Mouse (Mus musculus): ENCODE results near the gene Rasa4. TPM values are rescaled to one million over a fixed set of nuclear protein-coding genes. Genes with fewer than 3 reads are reported as not detected.

Rasa4 gene
- total and polyA plus RNA-seq, 3 experiments, result 1.4 to 2.5 TPM; not detected in 1

- no peaks in the 10 kb centered on the region for H3K9me3 ChIP-seq (replicated peaks; ENCODE audit: insufficient read depth, low read length)
- H3K27me3 ChIP-seq (ENCODE audit: control insufficient read depth in 1 of 2, insufficient read depth in 2 of 2, low read length in 2 of 2), result no peaks in the 10 kb centered on the region
- no peak overlapping the region for H3K9ac ChIP-seq (ENCODE audit: control insufficient read depth, low read depth, low read length, poor library complexity, severe bottlenecking)
- no peaks in the 10 kb centered on the region for H3K79me2 ChIP-seq (ENCODE audit: control insufficient read depth, insufficient read depth, low read length, poor library complexity)
- H3K4me3 ChIP-seq (ENCODE audit: control insufficient read depth in 1 of 2, insufficient read depth in 1 of 2, low read depth in 2 of 2, low read length in 2 of 2), result no peak overlapping the region
- peak; percentile 66 for DNase-seq (ENCODE audit: low read depth, low spot score)
- H3K4me1 ChIP-seq (ENCODE audit: control insufficient read depth in 1 of 2, insufficient read depth in 2 of 2, low read length in 2 of 2), result peaks cover 4 to 17% of the 10 kb centered on the region in 2 experiments
- no peak overlapping the region for H3K27ac ChIP-seq (ENCODE audit: control insufficient read depth, low read depth, low read length)
- H3K36me3 ChIP-seq (ENCODE audit: control insufficient read depth in 1 of 2, insufficient read depth in 2 of 2, low read length in 2 of 2), result peaks cover 0 to 3% of the 10 kb centered on the region in 2 experiments; a peak in 2 of 4 replicates
- TF ChIP-seq SIN3A (IDR thresholded peaks at IDR 0.05; ENCODE audit: low read length) (no peak), MYB (IDR thresholded peaks at IDR 0.05; ENCODE audit: low read depth, low read length) (no peak), SMC3 (IDR thresholded peaks at IDR 0.05; ENCODE audit: low read depth, low read length) (peak; percentile 50), TCF12 (IDR thresholded peaks at IDR 0.05; ENCODE audit: low read depth, low read length) (no peak), TBP (IDR thresholded peaks at IDR 0.05; ENCODE audit: low read depth, low read length) (no peak), RAD21 (IDR thresholded peaks at IDR 0.05; ENCODE audit: low read depth, low read length) (peak; percentile 24), NELFE (IDR thresholded peaks at IDR 0.05; ENCODE audit: low read depth, low read length) (no peak), MEF2A (IDR thresholded peaks at IDR 0.05; ENCODE audit: extremely low read depth, insufficient replicate concordance, low read depth, low read length, poor library complexity, severe bottlenecking) (no peak), ZNF384 (IDR thresholded peaks at IDR 0.05; ENCODE audit: low read depth, low read length) (no peak), CTCF (IDR thresholded peaks at IDR 0.05 in 2 of 3, conservative IDR thresholded peaks at IDR 0.05 in 1 of 3; ENCODE audit: control insufficient read depth in 1 of 3, insufficient read depth in 1 of 3, low read depth in 2 of 3, low read length in 3 of 3, poor library complexity in 1 of 3, severe bottlenecking in 1 of 3) (peak; percentile 40 to 80 (median 72))
Observed at GRCm38 (mm10) chr5:136082345-136082744, 1.4 kb upstream of the Rasa4 start.

- H3K27ac ChIP-seq (ENCODE audit: control insufficient read depth, low read depth, low read length), result no peak overlapping the region
- H3K4me3 ChIP-seq (ENCODE audit: control insufficient read depth in 1 of 2, insufficient read depth in 1 of 2, low read depth in 2 of 2, low read length in 2 of 2), result peak overlapping the region; percentile 64 to 69
- peaks cover 0 to 8% of the 10 kb centered on the region in 2 experiments; a peak in 1 of 4 replicates for H3K4me1 ChIP-seq (ENCODE audit: control insufficient read depth in 1 of 2, insufficient read depth in 2 of 2, low read length in 2 of 2)
- no peaks in the 10 kb centered on the region for H3K9me3 ChIP-seq (replicated peaks; ENCODE audit: insufficient read depth, low read length)
- TF ChIP-seq CHD1 (IDR thresholded peaks at IDR 0.05; ENCODE audit: low read depth, low read length) (no peak), E2F4 (IDR thresholded peaks at IDR 0.05; ENCODE audit: borderline replicate concordance, low read depth, low read length) (no peak)
- no peaks in the 10 kb centered on the region for H3K36me3 ChIP-seq (ENCODE audit: control insufficient read depth in 1 of 2, insufficient read depth in 2 of 2, low read length in 2 of 2)
- H3K79me2 ChIP-seq (ENCODE audit: control insufficient read depth, insufficient read depth, low read length, poor library complexity), result no peaks in the 10 kb centered on the region
- peak overlapping the region; percentile 67 for H3K9ac ChIP-seq (ENCODE audit: control insufficient read depth, low read depth, low read length, poor library complexity, severe bottlenecking)
- no peaks in the 10 kb centered on the region for H3K27me3 ChIP-seq (ENCODE audit: control insufficient read depth in 1 of 2, insufficient read depth in 2 of 2, low read length in 2 of 2)
- DNase-seq (ENCODE audit: low read depth, low spot score), result no peak
Observed at GRCm38 (mm10) chr5:136084144-136084881, 597 bp downstream of the Rasa4 start.

GRCm38 (mm10) chr5:136084891-136085651, 1.4 kb downstream of the Rasa4 start:
- no peak overlapping the region for H3K4me3 ChIP-seq (ENCODE audit: control insufficient read depth in 1 of 2, insufficient read depth in 1 of 2, low read depth in 2 of 2, low read length in 2 of 2)
- DNase-seq (ENCODE audit: low read depth, low spot score), result no peak
- no peak overlapping the region for H3K9ac ChIP-seq (ENCODE audit: control insufficient read depth, low read depth, low read length, poor library complexity, severe bottlenecking)
- no peaks in the 10 kb centered on the region for H3K9me3 ChIP-seq (replicated peaks; ENCODE audit: insufficient read depth, low read length)
- TF ChIP-seq EP300 (IDR thresholded peaks at IDR 0.05; ENCODE audit: low read depth in 1 of 2, low read length in 2 of 2), result no peak
- no peak for TF ChIP-seq E2F4 (IDR thresholded peaks at IDR 0.05; ENCODE audit: borderline replicate concordance, low read depth, low read length)
- no peak for TF ChIP-seq POLR2AphosphoS2 (IDR thresholded peaks at IDR 0.05; ENCODE audit: low read length)
- TF ChIP-seq SIN3A (IDR thresholded peaks at IDR 0.05; ENCODE audit: low read length), result no peak
- TF ChIP-seq USF1 (IDR thresholded peaks at IDR 0.05; ENCODE audit: low read depth, low read length), result no peak
- TF ChIP-seq MAZ (IDR thresholded peaks at IDR 0.05; ENCODE audit: low read depth, low read length), result no peak
- no peak for TF ChIP-seq TBP (IDR thresholded peaks at IDR 0.05; ENCODE audit: low read depth, low read length)
- TF ChIP-seq CHD1 (IDR thresholded peaks at IDR 0.05; ENCODE audit: low read depth, low read length), result no peak
- TF ChIP-seq GATA1 (IDR thresholded peaks at IDR 0.05; ENCODE audit: low read depth, low read length), result no peak
- no peak for TF ChIP-seq SMC3 (IDR thresholded peaks at IDR 0.05; ENCODE audit: low read depth, low read length)
- no peak for TF ChIP-seq HCFC1 (IDR thresholded peaks at IDR 0.05; ENCODE audit: low read depth, low read length)
- TF ChIP-seq TAL1 (IDR thresholded peaks at IDR 0.05; ENCODE audit: low read length), result no peak
- no peak for TF ChIP-seq USF2 (IDR thresholded peaks at IDR 0.05; ENCODE audit: borderline replicate concordance in 1 of 2, insufficient read depth in 1 of 2, low read depth in 1 of 2, low read length in 2 of 2)
- TF ChIP-seq RAD21 (IDR thresholded peaks at IDR 0.05; ENCODE audit: low read depth, low read length), result no peak
- H3K4me1 ChIP-seq (ENCODE audit: control insufficient read depth in 1 of 2, insufficient read depth in 2 of 2, low read length in 2 of 2), result peaks cover 0 to 8% of the 10 kb centered on the region in 2 experiments; a peak in 1 of 4 replicates
- no peaks in the 10 kb centered on the region for H3K27me3 ChIP-seq (ENCODE audit: control insufficient read depth in 1 of 2, insufficient read depth in 2 of 2, low read length in 2 of 2)
- no peak overlapping the region for H3K27ac ChIP-seq (ENCODE audit: control insufficient read depth, low read depth, low read length)
- no peaks in the 10 kb centered on the region for H3K36me3 ChIP-seq (ENCODE audit: control insufficient read depth in 1 of 2, insufficient read depth in 2 of 2, low read length in 2 of 2)
- H3K79me2 ChIP-seq (ENCODE audit: control insufficient read depth, insufficient read depth, low read length, poor library complexity), result no peaks in the 10 kb centered on the region
